Mouse (Mus musculus): ENCODE measurements at regions not wholly inside any gene's neighbourhood (a gene's known extent, or its start where the extent isn't known, plus 50 kb on each side); places are given as distances from the start of the nearest gene placed in this dataset.
A peak's percentile ranks its signal among the peaks of the same experiment; 100 is the strongest.

GRCm38 (mm10) chr16:93085227-93085883 lies 259.4 kb upstream of the Runx1 start:
- ATAC-seq (ENCODE audit: poor library complexity, severe bottlenecking) = no peak

- ATAC-seq (ENCODE audit: poor library complexity, severe bottlenecking) = no peak
Measured at GRCm38 (mm10) chr16:93083756-93084155, 257.8 kb upstream of the Runx1 start.

- no peak for ATAC-seq (ENCODE audit: poor library complexity, severe bottlenecking)
Measured at GRCm38 (mm10) chr16:93083142-93083541, 257.2 kb upstream of the Runx1 start.

- no peak for ATAC-seq (ENCODE audit: poor library complexity, severe bottlenecking)
Measured at GRCm38 (mm10) chr16:93081533-93081932, 255.6 kb upstream of the Runx1 start.

- no peak for ATAC-seq (ENCODE audit: poor library complexity, severe bottlenecking)
Measured at GRCm38 (mm10) chr16:93079660-93080390, 253.9 kb upstream of the Runx1 start.

- ATAC-seq (ENCODE audit: poor library complexity, severe bottlenecking) = no peak
Measured at GRCm38 (mm10) chr16:93078909-93079308, 253.0 kb upstream of the Runx1 start.

GRCm38 (mm10) chr16:93075488-93075887 lies 249.5 kb upstream of the Runx1 start:
- ATAC-seq (ENCODE audit: poor library complexity, severe bottlenecking) = no peak

GRCm38 (mm10) chr16:93072156-93072555 lies 246.2 kb upstream of the Runx1 start:
- no peak for ATAC-seq (ENCODE audit: poor library complexity, severe bottlenecking)

GRCm38 (mm10) chr16:93071726-93072125 lies 245.8 kb upstream of the Runx1 start:
- ATAC-seq (ENCODE audit: poor library complexity, severe bottlenecking) = no peak

- ATAC-seq (ENCODE audit: poor library complexity, severe bottlenecking) = no peak
Measured at GRCm38 (mm10) chr16:93066821-93067220, 240.9 kb upstream of the Runx1 start.

- no peak for ATAC-seq (ENCODE audit: poor library complexity, severe bottlenecking)
Measured at GRCm38 (mm10) chr16:93061475-93062179, 235.7 kb upstream of the Runx1 start.

GRCm38 (mm10) chr16:93056295-93056694 lies 230.3 kb upstream of the Runx1 start:
- ATAC-seq (ENCODE audit: poor library complexity, severe bottlenecking) = no peak

GRCm38 (mm10) chr16:93055545-93055944 lies 229.6 kb upstream of the Runx1 start:
- peak; percentile 38; the same call in 1 of the 2 replicates for ATAC-seq (ENCODE audit: poor library complexity, severe bottlenecking)

GRCm38 (mm10) chr16:93051233-93051632 lies 225.3 kb upstream of the Runx1 start:
- ATAC-seq (ENCODE audit: poor library complexity, severe bottlenecking) = peak; percentile 69

GRCm38 (mm10) chr16:93048418-93048932 lies 222.5 kb upstream of the Runx1 start:
- ATAC-seq (ENCODE audit: poor library complexity, severe bottlenecking) = no peak

GRCm38 (mm10) chr16:93047594-93047993 lies 221.6 kb upstream of the Runx1 start:
- ATAC-seq (ENCODE audit: poor library complexity, severe bottlenecking) = no peak

GRCm38 (mm10) chr16:93046221-93046620 lies 220.3 kb upstream of the Runx1 start:
- ATAC-seq (ENCODE audit: poor library complexity, severe bottlenecking) = no peak

GRCm38 (mm10) chr16:93043355-93043754 lies 217.4 kb upstream of the Runx1 start:
- no peak for ATAC-seq (ENCODE audit: poor library complexity, severe bottlenecking)

GRCm38 (mm10) chr16:93042941-93043340 lies 217.0 kb upstream of the Runx1 start:
- ATAC-seq (ENCODE audit: poor library complexity, severe bottlenecking) = no peak

- no peak for ATAC-seq (ENCODE audit: poor library complexity, severe bottlenecking)
Measured at GRCm38 (mm10) chr16:93042491-93042890, 216.5 kb upstream of the Runx1 start.

- ATAC-seq (ENCODE audit: poor library complexity, severe bottlenecking) = peak; percentile 78
Measured at GRCm38 (mm10) chr16:93041887-93042286, 215.9 kb upstream of the Runx1 start.

GRCm38 (mm10) chr16:93041399-93041798 lies 215.4 kb upstream of the Runx1 start:
- no peak for ATAC-seq (ENCODE audit: poor library complexity, severe bottlenecking)
